Mouse (Mus musculus): ENCODE data around the gene Capn3. TPM values are rescaled to one million over a fixed set of nuclear protein-coding genes. Genes with fewer than 3 reads are reported as not detected.
A peak's percentile ranks its signal among the peaks of the same experiment; 100 is the strongest.

Gene Capn3
- polyA plus RNA-seq, 1 experiment from 2014 or later: 1.4 TPM

GRCm38 (mm10) chr2:120529531-120529930, 73.7 kb downstream of the Capn3 start:
- H3K27me3 ChIP-seq (replicated peaks): no peaks in the 10 kb centered on the region
- H3K4me3 ChIP-seq (replicated peaks): no peak overlapping the region
- no peaks in the 10 kb centered on the region for H3K9me3 ChIP-seq
- H3K36me3 ChIP-seq: peaks cover 51% of the 10 kb centered on the region
- no peaks in the 10 kb centered on the region for H3K4me1 ChIP-seq
- no peak overlapping the region for H3K27ac ChIP-seq
- H3K4me2 ChIP-seq: no peak overlapping the region
- ATAC-seq (ENCODE audit: insufficient read depth, low FRiP score, low read depth): no peak
- H3K9ac ChIP-seq: no peak overlapping the region

- Histone ChIP-seq H3K4me2 (no peak overlapping the region), H3K27me3 (replicated peaks) (no peaks in the 10 kb centered on the region), H3K4me1 (no peaks in the 10 kb centered on the region), H3K9ac (no peak overlapping the region), H3K27ac (no peak overlapping the region), H3K36me3 (peaks cover 54% of the 10 kb centered on the region), H3K4me3 (replicated peaks) (no peak overlapping the region), H3K9me3 (no peaks in the 10 kb centered on the region)
- WGBS: 87% methylated on average over 4 of the region's 4 CpGs
- ATAC-seq (ENCODE audit: insufficient read depth, low FRiP score, low read depth): no peak
These were observed 75.4 kb downstream of the Capn3 start for GRCm38 (mm10) chr2:120531223-120531622.

GRCm38 (mm10) chr2:120539333-120539732, 83.5 kb downstream of the Capn3 start:
- 54% methylated on average over 3 of the region's 3 CpGs for WGBS
- no peak overlapping the region; the same call in 1 of the 2 replicates for H3K4me3 ChIP-seq (replicated peaks)
- no peak overlapping the region for H3K9ac ChIP-seq
- no peak for ATAC-seq (ENCODE audit: insufficient read depth, low FRiP score, low read depth)
- H3K27me3 ChIP-seq (replicated peaks): no peaks in the 10 kb centered on the region
- peak overlapping the region; percentile 32 for H3K4me2 ChIP-seq
- no peaks in the 10 kb centered on the region for H3K9me3 ChIP-seq
- H3K36me3 ChIP-seq: peaks cover 11% of the 10 kb centered on the region
- H3K27ac ChIP-seq: peak overlapping the region; percentile 52
- H3K4me1 ChIP-seq: no peaks in the 10 kb centered on the region

- 12% methylated on average over 1 of the region's 1 CpGs for WGBS
- Histone ChIP-seq H3K4me1 (no peaks in the 10 kb centered on the region), H3K4me2 (no peak overlapping the region), H3K9me3 (no peaks in the 10 kb centered on the region), H3K9ac (no peak overlapping the region), H3K4me3 (replicated peaks) (no peak overlapping the region), H3K36me3 (peaks cover 7% of the 10 kb centered on the region), H3K27me3 (replicated peaks) (no peaks in the 10 kb centered on the region), H3K27ac (peak overlapping the region; percentile 65)
- ATAC-seq (ENCODE audit: insufficient read depth, low FRiP score, low read depth): peak; percentile 95
These were observed 84.0 kb downstream of the Capn3 start for GRCm38 (mm10) chr2:120539778-120540208.

GRCm38 (mm10) chr2:120544732-120545131, 88.9 kb downstream of the Capn3 start:
- H3K9ac ChIP-seq: no peak overlapping the region
- no peak overlapping the region for H3K4me2 ChIP-seq
- no peaks in the 10 kb centered on the region for H3K27me3 ChIP-seq (replicated peaks)
- no peaks in the 10 kb centered on the region; the same call in 1 of the 2 replicates for H3K36me3 ChIP-seq
- WGBS: 84% methylated on average over 2 of the region's 2 CpGs
- no peaks in the 10 kb centered on the region for H3K4me1 ChIP-seq
- H3K4me3 ChIP-seq (replicated peaks): no peak overlapping the region
- H3K27ac ChIP-seq: no peak overlapping the region
- no peak for ATAC-seq (ENCODE audit: insufficient read depth, low FRiP score, low read depth)
- H3K9me3 ChIP-seq: no peaks in the 10 kb centered on the region

Other genes with a start within 250 kb of the Capn3 start
- gene Pla2g4e, start 210.7 kb upstream of the Capn3 start, polyA plus RNA-seq (2015; fragmentation: Nextera tagmentation; extraction: Ambion mirVana): 0.92 and 1.8 TPM in 2 replicates
- not detected in 2 replicates for gene Pla2g4d, start 166.8 kb upstream of the Capn3 start, polyA plus RNA-seq (2015; fragmentation: Nextera tagmentation; extraction: Ambion mirVana)
- gene Pla2g4f, start 141.9 kb upstream of the Capn3 start, polyA plus RNA-seq (2015; fragmentation: Nextera tagmentation; extraction: Ambion mirVana): 0.67 and 2.0 TPM in 2 replicates
- 17.8 and 17.9 TPM in 2 replicates for gene Vps39, start 102.9 kb upstream of the Capn3 start, polyA plus RNA-seq (2015; fragmentation: Nextera tagmentation; extraction: Ambion mirVana)
- gene Ganc, start 52.1 kb upstream of the Capn3 start, polyA plus RNA-seq (2015; fragmentation: Nextera tagmentation; extraction: Ambion mirVana): 7.7 and 9.0 TPM in 2 replicates
- gene Tmem87a, start 51.9 kb upstream of the Capn3 start, polyA plus RNA-seq (2015; fragmentation: Nextera tagmentation; extraction: Ambion mirVana): 13.3 and 13.4 TPM in 2 replicates
- gene Zfp106, start 107.8 kb downstream of the Capn3 start, polyA plus RNA-seq (2015; fragmentation: Nextera tagmentation; extraction: Ambion mirVana): 48.0 and 48.1 TPM in 2 replicates
- 43.5 and 50.6 TPM in 2 replicates for gene Snap23, start 111.7 kb downstream of the Capn3 start, polyA plus RNA-seq (2015; fragmentation: Nextera tagmentation; extraction: Ambion mirVana)
- gene Haus2, start 153.4 kb downstream of the Capn3 start, polyA plus RNA-seq (2015; fragmentation: Nextera tagmentation; extraction: Ambion mirVana): 21.7 and 23.0 TPM in 2 replicates
- 17.8 and 19.9 TPM in 2 replicates for gene Lrrc57, start 153.5 kb downstream of the Capn3 start, polyA plus RNA-seq (2015; fragmentation: Nextera tagmentation; extraction: Ambion mirVana)
- gene Stard9, start 173.1 kb downstream of the Capn3 start, polyA plus RNA-seq (2015; fragmentation: Nextera tagmentation; extraction: Ambion mirVana): 4.3 and 4.4 TPM in 2 replicates

All from stomach, embryonic 15.5 days (tissue).